Mouse (Mus musculus): ENCODE measurements around the gene Crebbp.
"Not testable (repeated sequence)": the region's sequence is repeated elsewhere in the genome, so short reads cannot be mapped to it uniquely, and the experiment has no call there.

Gene Crebbp

DNA sequence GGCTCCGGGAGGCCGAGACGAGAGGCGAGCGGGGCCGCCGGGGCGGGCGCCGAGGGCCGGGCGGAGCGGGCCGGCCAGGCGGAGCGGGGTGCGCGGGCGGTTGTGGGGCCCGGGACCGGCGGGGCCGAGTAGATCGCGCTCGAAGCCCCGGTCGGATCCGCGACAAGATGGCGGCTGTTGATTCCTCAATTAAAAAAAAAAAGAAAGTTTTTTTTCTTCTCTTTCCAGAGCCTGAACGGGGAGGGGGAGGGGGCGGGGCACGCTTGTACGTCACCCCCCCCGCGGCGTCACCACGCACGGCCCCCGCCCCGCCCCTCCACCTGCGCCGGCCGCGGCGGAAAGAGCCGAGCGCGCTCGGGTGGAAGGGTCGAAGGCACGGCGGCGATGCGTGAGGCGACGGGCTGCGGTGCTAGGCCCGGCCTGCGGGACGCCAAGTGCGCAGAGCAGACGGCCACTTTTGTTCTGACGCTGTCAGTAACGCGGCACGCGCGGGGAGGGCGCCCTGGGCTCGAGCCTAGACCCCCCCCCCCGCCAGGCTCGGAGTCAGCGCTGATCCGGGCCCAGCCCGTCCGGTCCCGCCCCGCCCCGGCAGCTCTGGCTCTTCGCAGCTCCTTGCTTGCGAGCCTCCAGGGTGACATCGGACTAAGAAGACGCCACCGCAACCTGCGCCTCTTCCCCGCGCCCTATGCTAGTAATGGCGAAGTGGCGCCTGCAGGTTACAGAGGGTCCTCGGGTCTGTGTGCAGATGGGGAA, at the start of gene Crebbp:
TSS of gene Crebbp (minus strand) at position 199 of the 753 bp plus-strand sequence.
- DNase-seq (ENCODE audit: extremely low spot score, low spot score): peak; percentile 94

- no peak for DNase-seq (ENCODE audit: extremely low spot score, low spot score)
Observed at GRCm38 (mm10) chr16:4263486-4263885, 49.7 kb upstream of the Crebbp start.

- DNase-seq (ENCODE audit: extremely low spot score, low spot score): no peak
Observed at GRCm38 (mm10) chr16:4257546-4257945, 43.7 kb upstream of the Crebbp start.

DNA sequence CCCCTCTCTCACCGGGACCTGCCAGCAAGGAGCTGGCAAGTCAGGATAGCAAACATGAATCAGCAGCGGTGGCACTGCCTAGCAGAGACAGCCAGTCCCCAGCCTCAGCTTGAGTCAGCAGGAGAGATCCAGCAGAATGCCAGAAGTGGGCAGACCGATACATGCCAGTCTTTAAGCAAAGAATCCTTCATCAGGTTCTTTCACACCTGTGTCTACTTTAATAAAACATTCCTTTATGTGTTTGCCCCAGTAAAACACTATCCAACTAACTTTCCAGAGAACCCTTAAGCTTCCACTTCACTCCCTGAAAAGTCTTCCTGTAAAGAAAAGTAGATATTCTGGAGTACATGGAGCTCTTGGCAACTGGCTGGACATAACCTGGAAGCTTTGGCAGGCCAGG, 35.0 kb upstream of the Crebbp start:
- no peak for DNase-seq (ENCODE audit: extremely low spot score, low spot score)

DNA sequence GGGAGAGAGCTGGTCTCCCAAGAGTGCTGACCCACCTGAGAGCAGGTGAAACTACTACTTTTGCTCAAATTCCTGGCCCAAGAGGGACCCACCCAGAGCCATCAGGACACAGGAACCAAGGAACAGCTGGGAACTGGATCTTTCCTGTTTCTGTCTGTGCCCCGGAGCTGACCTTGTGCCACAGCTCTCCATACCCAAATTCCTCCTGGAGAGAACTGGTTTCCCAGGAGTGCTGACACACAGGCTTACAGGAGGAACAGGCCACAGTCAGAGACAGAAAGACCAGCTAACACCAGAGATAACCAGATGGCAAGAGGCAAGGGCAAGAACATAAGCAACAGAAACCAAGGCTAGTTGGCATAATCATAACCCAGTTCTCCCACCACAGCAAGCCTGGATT, 31.4 kb upstream of the Crebbp start:
- DNase-seq (ENCODE audit: extremely low spot score, low spot score): not testable (repeated sequence)

DNA sequence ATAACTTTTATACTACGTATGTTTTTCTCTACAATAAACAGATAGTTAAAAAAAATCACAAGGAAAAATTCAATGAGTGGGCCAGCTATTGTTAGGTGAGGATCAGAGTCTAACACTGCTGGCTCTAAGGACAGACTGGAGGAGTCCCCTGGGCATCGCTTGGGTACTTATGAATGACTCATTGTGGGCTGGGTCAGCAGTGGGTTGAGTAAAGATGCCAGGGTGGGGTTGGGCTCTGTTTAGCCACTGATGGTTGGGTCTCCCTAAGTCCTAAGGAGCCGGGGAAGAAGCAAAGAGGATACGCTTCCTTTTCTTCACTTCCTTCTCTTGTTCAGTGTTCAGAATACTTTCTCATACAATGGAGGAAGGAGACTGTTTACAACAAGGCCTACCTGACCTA, 22.3 kb upstream of the Crebbp start:
- DNase-seq (ENCODE audit: extremely low spot score, low spot score): no peak

DNA sequence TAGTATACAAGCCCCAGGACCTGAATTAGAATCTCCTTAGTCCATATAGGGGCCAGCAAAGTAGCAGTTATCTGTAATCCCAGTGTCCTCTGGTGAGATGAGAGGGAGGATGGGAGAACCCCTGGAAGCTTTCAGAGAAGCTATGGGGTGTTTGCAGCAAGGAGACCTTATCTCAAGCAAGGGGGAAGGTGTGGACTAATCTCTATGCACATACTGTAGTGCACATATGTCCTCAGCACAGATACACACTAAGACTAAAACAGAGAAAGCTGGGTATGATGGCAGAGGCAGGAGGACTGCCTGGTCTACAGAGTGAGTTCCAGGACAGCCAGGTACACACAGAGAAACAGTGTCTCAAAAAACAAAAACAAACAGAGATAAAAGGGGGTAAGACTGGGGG, 21.8 kb upstream of the Crebbp start:
- DNase-seq (ENCODE audit: extremely low spot score, low spot score): no peak

GRCm38 (mm10) chr16:4225841-4226240, 12.0 kb upstream of the Crebbp start:
- DNase-seq (ENCODE audit: extremely low spot score, low spot score): no peak

DNA sequence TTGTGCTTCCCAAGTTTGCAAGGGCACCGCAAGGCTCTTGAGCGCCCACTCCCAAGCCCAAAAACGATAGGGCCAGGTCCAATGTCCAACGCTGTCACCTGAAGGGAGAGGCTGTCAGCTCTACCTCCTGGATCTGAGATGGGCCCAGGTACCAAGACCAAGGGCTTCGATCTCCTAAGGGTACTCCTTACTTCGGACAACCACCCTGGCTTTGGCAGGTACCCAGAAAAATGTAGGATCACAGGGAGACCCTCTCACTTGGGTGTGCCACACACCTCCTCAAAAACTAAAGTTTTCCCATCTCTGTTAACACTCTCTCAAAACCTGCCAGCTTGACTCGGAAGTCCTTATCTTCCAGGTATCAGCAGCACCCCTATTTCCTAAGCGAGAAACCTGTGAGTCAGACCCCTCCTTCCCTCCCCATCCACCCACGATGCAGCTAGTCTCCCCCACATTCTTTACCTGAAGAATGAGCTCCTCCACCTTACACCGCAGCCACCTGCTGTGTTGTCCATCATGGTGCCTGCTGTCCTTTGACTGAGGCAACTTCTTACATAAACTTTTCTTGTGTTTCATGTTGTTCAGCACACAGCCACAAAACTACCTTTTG, 939 bp upstream of the Crebbp start:
- DNase-seq (ENCODE audit: extremely low spot score, low spot score): no peak

- DNase-seq (ENCODE audit: extremely low spot score, low spot score): peak; percentile 72
Observed at GRCm38 (mm10) chr16:4212963-4213798, 616 bp downstream of the Crebbp start.

GRCm38 (mm10) chr16:4212167-4212962, 1.4 kb downstream of the Crebbp start:
- peak; percentile 14 for DNase-seq (ENCODE audit: extremely low spot score, low spot score)

DNA sequence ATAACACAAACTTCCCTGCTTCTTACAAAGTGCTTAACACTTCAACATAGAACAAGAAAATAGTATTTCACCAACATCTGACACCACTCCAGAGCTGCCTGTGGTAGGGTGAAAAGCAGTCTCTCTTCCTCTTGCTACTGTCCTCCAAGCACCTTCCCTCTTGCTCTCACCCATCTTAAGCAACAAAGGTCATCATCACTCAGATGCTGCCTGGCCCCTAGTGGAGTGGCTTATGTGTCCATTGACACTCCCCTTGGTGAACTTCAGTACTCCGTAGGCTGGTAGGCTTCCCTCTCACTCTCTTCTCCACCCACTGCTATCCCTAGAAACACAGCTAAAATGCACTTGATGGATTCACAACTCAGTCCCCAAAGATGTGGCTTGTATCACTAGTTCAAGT, 3.5 kb downstream of the Crebbp start:
- no peak for DNase-seq (ENCODE audit: extremely low spot score, low spot score)

DNA sequence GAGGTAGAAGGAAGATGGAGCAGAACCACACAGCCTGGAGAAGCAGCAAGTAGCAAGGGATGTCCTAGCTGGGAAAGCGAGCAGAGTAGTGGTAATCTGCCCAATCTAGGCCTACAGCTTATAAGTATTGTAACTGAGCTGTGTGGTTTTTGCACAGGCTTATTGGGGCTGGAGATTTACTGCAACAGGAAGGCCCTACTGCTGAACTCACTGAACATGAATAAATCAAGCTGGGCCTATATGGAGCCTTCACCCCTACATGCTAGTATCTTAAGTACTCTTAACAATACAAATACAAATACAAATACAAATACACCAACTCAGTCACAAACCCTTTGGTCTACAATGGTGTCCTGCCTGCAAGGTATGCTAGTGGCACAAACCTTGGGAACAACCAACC, 10.2 kb downstream of the Crebbp start:
- DNase-seq (ENCODE audit: extremely low spot score, low spot score): no peak

- DNase-seq (ENCODE audit: extremely low spot score, low spot score): no peak
Observed at GRCm38 (mm10) chr16:4199995-4200394, 13.8 kb downstream of the Crebbp start.

DNA sequence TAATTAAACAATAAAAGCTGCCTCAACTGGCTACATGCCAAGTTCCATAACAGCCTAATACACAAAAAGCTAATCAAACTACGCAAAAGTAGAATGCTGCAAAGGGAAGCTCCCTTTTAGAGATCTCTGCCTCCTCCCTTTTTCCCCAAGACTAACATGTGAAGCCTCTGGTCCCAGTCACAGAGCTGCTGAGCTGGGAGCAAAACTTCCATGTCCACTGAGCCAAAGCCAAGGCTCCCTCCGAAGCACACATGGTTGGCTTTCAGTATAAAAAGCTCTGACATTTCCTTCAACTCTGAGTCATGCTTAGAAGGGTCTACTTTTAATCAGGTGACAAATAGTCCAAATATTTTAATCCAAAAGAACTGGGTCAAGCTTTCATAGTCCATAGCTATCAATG, 14.2 kb downstream of the Crebbp start:
- no peak for DNase-seq (ENCODE audit: extremely low spot score, low spot score)

GRCm38 (mm10) chr16:4198004-4198403, 15.8 kb downstream of the Crebbp start:
- no peak for DNase-seq (ENCODE audit: extremely low spot score, low spot score)

DNA sequence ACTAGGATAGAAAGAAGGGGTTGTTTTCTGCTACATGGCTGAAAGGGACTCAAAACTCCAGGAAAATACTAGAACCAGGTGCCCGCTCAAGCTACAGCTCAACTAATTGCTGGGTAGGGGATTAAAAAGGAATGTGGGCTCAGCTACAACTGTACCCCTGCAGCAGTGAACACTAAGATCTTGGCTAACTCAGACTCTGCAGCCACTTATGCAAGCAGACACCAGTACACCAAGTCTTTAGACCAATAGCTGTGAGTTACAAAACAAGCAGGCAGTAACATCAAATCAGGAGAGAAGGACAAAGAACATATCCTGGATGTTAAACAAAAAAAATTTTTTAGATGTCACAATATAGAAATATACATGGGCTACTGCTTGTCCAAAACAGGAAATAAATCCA, 23.6 kb downstream of the Crebbp start:
- DNase-seq (ENCODE audit: extremely low spot score, low spot score): no peak

DNA sequence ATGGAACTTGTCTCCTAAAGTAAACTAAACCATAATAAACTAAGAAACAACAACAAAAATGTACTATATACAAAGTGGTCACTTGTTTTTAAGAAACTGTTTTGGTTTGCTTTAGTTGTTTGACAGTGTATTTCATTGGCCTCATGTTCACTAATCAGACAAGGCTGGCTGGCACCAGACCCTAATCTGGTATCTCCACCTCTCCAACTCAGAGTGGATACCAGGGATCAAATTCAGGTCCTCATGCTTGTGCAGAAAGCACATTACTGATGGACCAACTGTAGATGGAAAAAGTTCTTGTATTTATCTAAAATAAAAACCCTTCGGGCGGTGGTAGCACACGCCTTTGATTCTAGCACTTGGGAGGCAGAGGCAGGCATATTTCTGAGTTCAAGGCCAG, 38.7 kb downstream of the Crebbp start:
- no peak for DNase-seq (ENCODE audit: extremely low spot score, low spot score)

- no peak for DNase-seq (ENCODE audit: extremely low spot score, low spot score)
Observed at GRCm38 (mm10) chr16:4169530-4169929, 44.3 kb downstream of the Crebbp start.

GRCm38 (mm10) chr16:4168476-4168875, 45.3 kb downstream of the Crebbp start:
- DNase-seq (ENCODE audit: extremely low spot score, low spot score): no peak

DNA sequence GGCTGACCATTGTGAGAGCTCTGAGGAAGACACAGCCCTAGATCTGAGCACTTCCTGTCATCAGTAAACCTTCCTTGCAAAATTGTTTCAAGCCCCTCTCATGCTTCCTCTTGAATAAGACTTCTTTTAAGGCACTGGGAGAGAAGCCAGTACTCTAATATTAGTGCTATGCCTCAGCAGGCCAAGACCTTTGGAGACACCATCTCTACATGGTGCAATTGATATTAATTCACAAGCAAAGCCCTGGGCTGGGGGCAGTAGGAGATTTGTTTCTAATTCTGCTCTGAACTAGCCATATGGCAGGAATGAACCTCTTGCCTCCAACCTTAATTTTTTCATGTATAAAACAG, 52.9 kb downstream of the Crebbp start:
- DNase-seq (ENCODE audit: extremely low spot score, low spot score): no peak

All from neural tube, embryonic 10.5 days (tissue).